Mouse (Mus musculus) brain, embryonic 14.5 days (tissue): ENCODE results near the gene Abcg8. TPM values are rescaled to one million over a fixed set of nuclear protein-coding genes. Genes with fewer than 3 reads are reported as not detected.

Experiments
- DNase-seq: peaks from one replicate; pipeline ENCODE4 v3.0.0-alpha.2; 2011; ENCODE audit warnings: low read depth
- CTCF ChIP-seq: fragments of 200-500 bp; IDR thresholded peaks from 2 replicates; pipeline ENCODE4 v1.5.1; 2012; ENCODE audit warnings: inconsistent platforms, mild to moderate bottlenecking, moderate library complexity, borderline replicate concordance; ENCODE audit not compliant: insufficient read depth, insufficient read length; ENCODE audit errors: extremely low read depth
- POLR2A ChIP-seq: fragments of 200-500 bp; IDR thresholded peaks from 2 replicates; pipeline ENCODE4 v1.6.1; 2012; ENCODE audit warnings: mild to moderate bottlenecking, inconsistent platforms, borderline replicate concordance; ENCODE audit not compliant: poor library complexity, insufficient read depth, insufficient read length, severe bottlenecking; ENCODE audit errors: extremely low read depth
- polyA plus RNA-seq: library from polyadenylated mRNA; depleted of rRNA; stranded (reverse); fragments of >200 nt; gene quantifications from 2 replicates; pipeline ENCODE4 v1.2.3, GENCODE M21; 2012

The Abcg8 gene
- polyA plus RNA-seq, 1 experiment: 0.55 TPM

DNA sequence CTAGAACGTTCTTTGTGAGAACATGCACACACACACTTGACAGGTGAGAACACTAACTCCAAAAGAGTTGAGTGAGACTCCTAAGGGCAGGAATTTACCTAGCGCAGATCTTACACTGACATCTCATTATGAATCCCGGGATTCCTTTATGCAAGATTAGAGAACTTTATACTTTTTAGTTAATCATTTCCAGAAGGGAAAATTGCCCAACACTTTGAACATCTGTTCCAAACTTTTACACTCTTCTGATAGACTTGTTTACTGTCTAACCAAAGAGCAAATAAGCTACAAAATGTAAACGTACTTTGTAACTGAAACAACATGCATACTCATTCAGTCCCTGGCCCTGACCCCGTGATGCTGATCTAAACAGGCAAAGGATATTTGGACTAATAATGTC is 13.2 kb downstream of the Abcg8 start:
- no peak for DNase-seq
- no peak for TF ChIP-seq POLR2A
- no peak for TF ChIP-seq CTCF

DNA sequence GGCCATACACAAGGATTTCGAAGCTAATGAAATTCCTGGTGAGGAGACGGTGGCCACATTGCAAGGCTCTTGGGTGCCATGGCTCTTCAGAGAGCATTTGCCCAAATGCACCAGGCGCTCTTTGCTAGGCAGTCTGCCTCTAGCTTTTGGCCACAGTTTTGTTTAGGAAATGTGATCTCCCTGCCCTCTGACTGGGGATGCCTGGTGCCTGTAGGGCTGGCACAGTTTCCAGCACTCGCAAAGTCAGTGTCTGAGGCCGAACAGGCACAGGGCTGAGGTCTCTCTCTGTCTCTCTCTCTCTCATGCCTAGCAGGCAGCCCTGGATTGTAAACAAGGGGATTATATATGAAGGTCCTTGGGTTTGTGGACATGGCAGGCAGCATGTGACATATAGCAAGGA is 14.0 kb downstream of the Abcg8 start:
- no peak for TF ChIP-seq POLR2A
- no peak for TF ChIP-seq CTCF
- DNase-seq: no peak

DNA sequence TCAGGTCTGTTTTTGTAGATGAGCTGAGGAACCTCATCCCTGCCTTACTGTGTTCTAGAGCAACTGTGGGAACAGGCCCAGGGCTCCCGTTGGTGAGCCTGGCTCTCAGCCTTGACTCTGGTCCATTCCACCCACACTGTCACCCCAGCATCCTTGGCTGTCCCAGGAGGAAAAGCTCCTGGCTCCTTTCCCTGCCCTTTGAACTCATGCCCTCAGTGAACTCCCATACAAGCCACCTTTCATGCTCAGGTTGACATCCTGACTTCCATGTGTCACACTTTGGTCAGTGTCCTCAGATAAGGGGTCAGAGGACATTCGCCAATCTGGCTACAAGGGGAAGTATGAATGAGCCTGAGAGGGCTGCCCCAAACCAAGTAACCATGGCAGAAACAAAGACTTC is 17.6 kb downstream of the Abcg8 start:
- TF ChIP-seq CTCF: no peak
- no peak for TF ChIP-seq POLR2A
- DNase-seq: no peak

DNA sequence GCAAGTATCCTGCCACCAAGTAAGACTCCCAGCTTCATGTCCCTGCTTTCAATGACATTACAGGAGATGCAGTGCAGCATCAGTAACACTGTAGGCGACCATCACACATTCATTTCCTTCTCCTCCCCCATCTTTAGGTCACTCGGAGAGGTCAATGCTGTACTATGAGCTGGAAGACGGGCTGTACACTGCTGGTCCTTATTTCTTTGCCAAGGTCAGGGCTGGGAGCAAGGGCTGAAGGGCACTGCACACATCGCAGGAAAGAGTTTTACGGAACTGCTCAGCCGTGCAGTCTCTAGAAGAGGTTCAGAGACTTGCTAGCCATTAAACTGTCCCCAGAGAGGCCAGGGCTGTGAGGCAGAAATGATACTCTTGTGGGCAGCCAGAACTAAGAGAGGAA is 20.4 kb downstream of the Abcg8 start:
- no peak for DNase-seq

DNA sequence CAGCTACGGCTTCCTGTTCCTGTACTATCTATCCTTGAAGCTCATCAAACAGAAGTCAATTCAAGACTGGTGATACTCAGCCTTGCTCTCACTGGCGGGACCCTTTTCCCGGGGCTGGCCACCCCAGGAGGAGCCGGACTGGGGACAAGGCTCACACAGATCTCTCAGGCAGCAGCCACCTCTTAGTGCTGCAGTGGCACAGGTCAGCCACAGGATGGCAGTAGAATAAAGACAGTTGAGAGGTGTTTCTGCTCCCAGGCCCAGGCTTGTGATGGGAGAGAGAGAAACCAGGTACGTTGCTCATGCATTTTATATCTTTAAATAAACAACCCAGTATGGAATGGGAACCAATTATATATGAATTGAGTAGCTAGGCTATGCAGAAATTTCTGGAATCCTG is 22.6 kb downstream of the Abcg8 start:
- TF ChIP-seq POLR2A: no peak
- TF ChIP-seq CTCF: peak; percentile 94
- peak; percentile 78 for DNase-seq

More for the DNA sequence above, 20.4 kb downstream of the Abcg8 start:
- TF ChIP-seq CTCF: no peak
- no peak for TF ChIP-seq POLR2A

DNA sequence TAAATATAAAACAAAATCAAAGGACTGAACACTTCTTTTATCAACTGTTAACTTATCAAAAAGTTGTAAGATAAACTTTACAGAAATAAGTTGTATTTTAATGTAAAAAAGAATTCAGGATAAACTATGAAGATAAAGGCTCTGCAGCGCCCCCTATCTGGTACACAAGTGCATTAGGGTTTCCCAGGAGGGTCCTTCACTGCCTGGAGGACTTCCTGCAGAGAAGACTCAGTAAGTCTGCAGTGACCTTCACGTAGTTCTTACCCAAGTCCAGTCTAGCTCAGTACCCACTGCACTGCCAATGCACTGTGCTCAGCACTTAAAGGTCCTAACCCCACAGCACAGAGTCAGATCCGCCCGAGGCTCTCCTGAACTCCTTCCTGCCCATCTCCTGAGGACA is 31.3 kb downstream of the Abcg8 start:
- DNase-seq: no peak
- TF ChIP-seq CTCF (0 out of 2 replicates have a peak, but pooled peaks have one; percentile 37), POLR2A (no peak)

DNA sequence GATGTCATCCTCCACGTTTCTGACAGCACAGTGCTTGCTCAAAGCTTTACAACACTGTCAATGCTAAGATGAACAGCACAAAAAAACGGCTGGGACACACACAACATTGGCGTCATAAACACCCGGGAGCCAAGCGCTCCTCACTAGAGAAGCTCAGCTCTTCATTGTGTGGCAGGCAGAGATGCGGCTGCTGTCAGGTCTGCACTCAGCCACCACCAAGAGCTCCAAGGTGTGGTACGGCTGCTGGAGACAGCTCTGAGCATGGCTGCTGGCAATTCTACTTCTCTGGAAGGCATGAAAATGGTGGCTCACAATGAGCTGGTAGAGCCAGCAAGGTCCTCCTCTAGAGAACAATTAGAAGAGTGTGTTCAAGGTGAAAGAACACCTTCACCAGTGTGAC is 32.7 kb downstream of the Abcg8 start:
- peak; percentile 35 for DNase-seq
- TF ChIP-seq CTCF (no peak), POLR2A (no peak)

DNA sequence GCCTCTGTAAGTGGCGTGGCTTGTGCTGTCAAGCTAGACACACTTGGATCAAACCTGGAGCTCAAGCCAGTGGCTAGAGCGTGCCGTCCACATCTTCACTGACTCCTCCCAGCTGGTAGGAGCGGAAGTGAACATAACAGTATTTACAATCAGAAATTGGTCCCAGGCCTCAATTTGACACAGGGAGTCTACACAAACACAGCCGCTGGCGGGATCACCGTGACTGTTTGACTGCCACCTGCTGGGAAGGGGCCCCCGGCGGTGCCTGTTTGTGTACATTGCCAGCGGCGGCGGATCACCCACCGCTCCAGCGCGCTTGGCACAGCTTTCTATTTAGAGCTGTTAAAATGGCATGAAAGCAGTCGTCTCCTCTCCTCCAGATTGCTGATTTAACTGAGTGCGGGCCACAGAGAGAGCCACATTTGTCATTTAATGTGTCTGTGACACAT is 33.3 kb downstream of the Abcg8 start:
- TF ChIP-seq POLR2A (no peak), CTCF (no peak)
- DNase-seq: peak; percentile 89

DNA sequence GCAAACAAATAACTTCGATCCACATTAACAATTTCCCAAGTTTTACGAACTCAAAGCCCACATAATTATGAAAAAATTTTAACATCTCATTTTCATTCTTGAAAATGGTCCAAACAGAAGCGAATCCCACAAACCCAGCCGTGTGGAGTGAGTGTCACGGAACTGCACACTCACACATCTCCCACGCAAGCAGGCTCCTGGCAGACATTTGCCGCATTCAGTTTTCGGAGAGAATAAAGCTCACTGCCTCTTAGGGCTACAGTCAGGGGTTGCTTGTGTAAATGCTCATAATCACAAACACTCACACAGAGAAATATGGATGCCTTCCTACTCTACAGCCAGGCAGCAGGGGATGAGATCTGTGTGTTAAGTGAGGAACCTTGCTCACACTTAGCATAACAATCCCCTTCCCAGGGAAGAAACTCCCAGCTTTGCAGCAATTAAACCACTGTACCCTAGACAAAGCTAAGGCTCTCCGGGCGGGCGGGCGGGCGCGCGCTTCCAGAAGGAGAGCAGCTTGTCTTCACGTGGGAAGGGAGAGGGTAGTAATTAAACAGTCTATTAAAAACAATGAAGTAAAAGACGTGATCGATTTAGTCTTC is 37.6 kb downstream of the Abcg8 start:
- DNase-seq: peak; percentile 70
- no peak for TF ChIP-seq CTCF
- TF ChIP-seq POLR2A: no peak

DNA sequence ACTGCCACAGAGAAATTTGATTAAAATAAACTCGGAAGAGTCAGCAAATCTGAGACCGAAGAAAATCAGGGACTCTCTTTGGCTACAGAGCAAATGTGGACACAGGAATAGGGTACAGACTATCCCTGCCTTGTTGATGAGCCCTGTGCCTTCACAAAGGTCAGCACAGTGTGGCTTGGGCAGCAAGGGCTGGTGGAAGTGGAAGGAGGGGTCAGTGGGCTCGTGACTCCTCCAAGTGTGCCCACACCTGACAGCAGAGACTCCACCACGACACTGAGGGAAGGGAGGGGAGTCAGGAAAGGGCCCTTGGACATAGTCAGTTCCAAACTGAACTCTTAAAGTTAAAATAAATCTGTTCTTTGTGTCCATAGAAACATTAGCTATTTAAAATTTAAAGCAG is 38.8 kb downstream of the Abcg8 start:
- no peak for TF ChIP-seq CTCF
- TF ChIP-seq POLR2A: no peak
- no peak for DNase-seq

DNA sequence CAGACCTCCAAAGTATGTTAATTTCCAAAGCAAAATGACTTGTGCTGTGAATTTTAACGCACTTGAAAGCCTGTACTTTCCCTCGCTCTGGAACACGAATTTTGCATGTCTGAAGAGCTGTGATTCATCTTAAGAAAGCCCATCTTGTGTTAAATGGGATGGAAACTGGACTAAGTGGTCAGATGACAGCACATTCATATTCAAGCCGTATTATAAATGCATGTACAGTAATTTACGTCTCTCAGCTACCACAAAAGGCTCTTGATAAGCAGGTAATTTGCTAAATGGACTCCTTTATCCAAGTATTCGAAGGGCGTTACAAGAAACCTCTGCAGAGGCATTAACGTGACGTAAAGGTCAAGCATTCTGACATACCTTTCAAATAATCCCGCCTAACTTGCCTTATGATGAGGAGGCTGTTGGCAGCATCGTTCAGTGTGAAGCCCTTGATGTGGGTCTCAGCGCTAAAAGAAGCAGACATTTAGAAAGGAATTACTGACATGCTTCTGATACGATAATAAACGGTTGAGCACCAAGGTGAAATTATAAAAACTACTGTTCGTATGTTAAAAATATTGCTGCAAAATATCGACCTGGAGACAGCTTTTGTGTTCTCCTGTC is 40.3 kb downstream of the Abcg8 start:
- TF ChIP-seq CTCF: no peak
- no peak for TF ChIP-seq POLR2A
- peak; percentile 80 for DNase-seq

DNA sequence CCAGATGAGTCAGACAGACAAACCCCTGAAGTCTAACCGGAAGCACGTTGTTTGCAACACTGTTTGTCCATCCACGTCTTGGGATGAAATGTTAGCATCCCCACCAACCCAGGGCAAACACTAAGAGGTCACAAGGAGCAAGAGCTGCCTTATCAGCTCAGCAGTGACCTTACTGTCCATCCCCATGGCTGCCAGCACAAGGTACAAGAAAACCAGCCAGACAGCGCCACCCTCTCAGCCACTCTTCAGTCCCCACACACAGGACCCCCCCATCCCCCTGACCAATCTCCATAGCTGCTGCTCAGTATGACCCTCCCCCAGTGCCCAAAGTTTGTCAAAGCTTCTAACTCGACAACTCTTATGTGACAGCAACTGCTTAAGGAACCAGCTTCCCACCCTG is 41.3 kb downstream of the Abcg8 start:
- TF ChIP-seq POLR2A (no peak), CTCF (no peak)
- DNase-seq: no peak

DNA sequence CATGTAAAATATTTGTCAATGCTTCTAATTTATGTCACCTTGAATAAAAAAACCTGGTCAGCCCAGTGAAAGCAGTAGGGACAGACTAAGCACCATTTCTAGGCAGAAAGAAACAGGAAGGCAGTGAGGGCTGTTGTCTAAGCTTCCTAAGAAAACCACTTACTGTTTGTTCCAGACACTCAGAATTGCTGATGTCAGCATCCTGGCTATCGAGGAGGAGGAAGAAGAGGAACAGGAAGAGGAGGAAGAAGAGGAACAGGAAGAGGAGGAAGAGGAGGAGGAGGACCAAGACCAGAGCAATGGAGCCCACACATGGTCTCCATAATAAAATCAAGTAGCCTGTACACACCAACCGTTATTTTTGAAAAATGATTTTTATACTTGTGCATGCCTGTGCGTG is 43.0 kb downstream of the Abcg8 start:
- no peak for DNase-seq
- no peak for TF ChIP-seq CTCF
- no peak for TF ChIP-seq POLR2A
